Mouse (Mus musculus): ENCODE measurements around the gene Cog1.

GRCm38 (mm10) chr11:113674595-113674994, 25.6 kb downstream of the Cog1 start:
- TF ChIP-seq CHD2 (IDR thresholded peaks at IDR 0.05; ENCODE audit: low read depth, low read length) (no peak), HCFC1 (IDR thresholded peaks at IDR 0.05; ENCODE audit: borderline replicate concordance, insufficient read depth, low read length) (no peak), ZC3H11A (IDR thresholded peaks at IDR 0.05; ENCODE audit: borderline replicate concordance, low read depth, low read length) (no peak), MAFK (IDR thresholded peaks at IDR 0.05; ENCODE audit: insufficient read depth, low read depth, low read length) (no peak)
